Mouse (Mus musculus) adrenal gland, postnatal 25 days (tissue): Measurements from ENCODE around the gene Plk5. TPM values are rescaled to one million over a fixed set of nuclear protein-coding genes. Genes with fewer than 3 reads are reported as not detected.
"Not testable (repeated sequence)": the region's sequence is repeated elsewhere in the genome, so short reads cannot be mapped to it uniquely, and the experiment has no call there.

Source experiments
- DNase-seq: peaks from one replicate; pipeline ENCODE4 v3.0.0; 2021; ENCODE audit warnings: mixed read lengths
- total RNA-seq: library from RNA; stranded (reverse); gene quantifications from 2 replicates; pipeline ENCODE4 v1.2.3, GENCODE M21; 2021

Gene Plk5
- total RNA-seq, 1 experiment from 2014 or later, result 0.15 TPM

GRCm38 (mm10) chr10:80331636-80332524 lies 24.4 kb upstream of the Plk5 start:
- no peak for DNase-seq

- DNase-seq, result no peak
Observed at GRCm38 (mm10) chr10:80332525-80332989, 23.7 kb upstream of the Plk5 start.

GRCm38 (mm10) chr10:80336263-80336662 lies 20.0 kb upstream of the Plk5 start:
- DNase-seq, result no peak

GRCm38 (mm10) chr10:80339941-80340750 lies 16.1 kb upstream of the Plk5 start:
- peak; percentile 84 for DNase-seq

- DNase-seq, result no peak
Observed at GRCm38 (mm10) chr10:80341026-80341425, 15.2 kb upstream of the Plk5 start.

- DNase-seq, result no peak
Observed at GRCm38 (mm10) chr10:80341491-80342304, 14.6 kb upstream of the Plk5 start.

GRCm38 (mm10) chr10:80342305-80342748 lies 13.9 kb upstream of the Plk5 start:
- no peak for DNase-seq

GRCm38 (mm10) chr10:80342749-80343424 lies 13.4 kb upstream of the Plk5 start:
- peak; percentile 59 for DNase-seq

GRCm38 (mm10) chr10:80343425-80343895 lies 12.8 kb upstream of the Plk5 start:
- DNase-seq, result no peak

- DNase-seq, result no peak
Observed at GRCm38 (mm10) chr10:80344131-80344661, 12.1 kb upstream of the Plk5 start.

- no peak for DNase-seq
Observed at GRCm38 (mm10) chr10:80345122-80345521, 11.1 kb upstream of the Plk5 start.

- not testable (repeated sequence) for DNase-seq
Observed at GRCm38 (mm10) chr10:80345929-80346328, 10.3 kb upstream of the Plk5 start.

- DNase-seq, result no peak
Observed at GRCm38 (mm10) chr10:80347514-80347967, 8.7 kb upstream of the Plk5 start.

GRCm38 (mm10) chr10:80348244-80348781 lies 7.9 kb upstream of the Plk5 start, which contains the start of gene Adamtsl5:
TSS of gene Adamtsl5 (minus strand) at chr10:80348412.
- DNase-seq, result peak; percentile 51

GRCm38 (mm10) chr10:80348981-80349380 lies 7.3 kb upstream of the Plk5 start:
- DNase-seq, result no peak

GRCm38 (mm10) chr10:80350292-80350691 lies 6.0 kb upstream of the Plk5 start:
- peak; percentile 86 for DNase-seq

- no peak for DNase-seq
Observed at GRCm38 (mm10) chr10:80351896-80352295, 4.4 kb upstream of the Plk5 start.

GRCm38 (mm10) chr10:80352727-80353126 lies 3.5 kb upstream of the Plk5 start:
- no peak for DNase-seq

GRCm38 (mm10) chr10:80355431-80355830 lies 828 bp upstream of the Plk5 start:
- no peak for DNase-seq

- no peak for DNase-seq
Observed at GRCm38 (mm10) chr10:80356737-80357136, 478 bp downstream of the Plk5 start.

- DNase-seq, result no peak
Observed at GRCm38 (mm10) chr10:80357336-80357735, 1.1 kb downstream of the Plk5 start.
